Mouse (Mus musculus) WW6 (cell line): Measurements from ENCODE around the gene Cyp2c50.
"Not testable (repeated sequence)": the region's sequence is repeated elsewhere in the genome, so short reads cannot be mapped to it uniquely, and the experiment has no call there.

Experiments used
- DNase-seq: peaks from one replicate; pipeline ENCODE4 v3.0.0-alpha.2; 2013; ENCODE audit warnings: low read depth, low spot score

Cyp2c50 gene

GRCm38 (mm10) chr19:40089421-40089820 lies at the start of gene Cyp2c50:
Cyp2c50 (plus strand) TSS chr19:40089688.
- DNase-seq: not testable (repeated sequence)

- DNase-seq: no peak
Measured at GRCm38 (mm10) chr19:40073701-40074100, 15.8 kb upstream of the Cyp2c50 start, which contains the start of gene Cyp2c54. Cyp2c54 (minus strand) TSS chr19:40073827.

- DNase-seq: no peak
Measured at GRCm38 (mm10) chr19:40088381-40088780, 1.1 kb upstream of the Cyp2c50 start.

- no peak for DNase-seq
Measured at GRCm38 (mm10) chr19:40091111-40091510, 1.6 kb downstream of the Cyp2c50 start.

GRCm38 (mm10) chr19:40119624-40120023 lies 30.1 kb downstream of the Cyp2c50 start:
- DNase-seq: not testable (repeated sequence)

GRCm38 (mm10) chr19:40125165-40125564 lies 35.7 kb downstream of the Cyp2c50 start:
- DNase-seq: not testable (repeated sequence)

- DNase-seq: not testable (repeated sequence)
Measured at GRCm38 (mm10) chr19:40126996-40127395, 37.5 kb downstream of the Cyp2c50 start.
